Mouse (Mus musculus) thymus, adult 2 months (tissue): ENCODE measurements around the gene Esrrb.

Experiments used
- CTCF ChIP-seq: fragments of 200-500 bp; IDR thresholded peaks from 2 replicates; pipeline ENCODE4 v1.5.1; 2012; ENCODE audit warnings: mild to moderate bottlenecking, control low read depth, low read length, moderate library complexity, borderline replicate concordance; ENCODE audit not compliant: control insufficient read depth, poor library complexity, insufficient read depth; ENCODE audit errors: extremely low read depth
- POLR2A ChIP-seq: fragments of 200-500 bp; IDR thresholded peaks from 2 replicates; pipeline ENCODE4 v1.6.1; 2012; ENCODE audit warnings: mild to moderate bottlenecking, low read length, control low read depth, moderate library complexity; ENCODE audit not compliant: control insufficient read depth, poor library complexity, insufficient read depth; ENCODE audit errors: extremely low read depth

GRCm38 (mm10) chr12:86516602-86517001 lies 155.7 kb downstream of the Esrrb start:
- no peak for TF ChIP-seq CTCF
- no peak for TF ChIP-seq POLR2A
